Mouse (Mus musculus) liver, postnatal 0 days (tissue): ENCODE results near the gene Tcf20.

Experiments used
- CTCF ChIP-seq: sonication (generic); IDR thresholded peaks from 2 replicates; pipeline ENCODE4 v1.5.1; 2016; ENCODE audit warnings: antibody characterized with exemption, low read depth
- EP300 ChIP-seq: IDR thresholded peaks from 2 replicates; pipeline ENCODE4 v1.6.1; 2016; ENCODE audit warnings: antibody characterized with exemption, low read depth, mild to moderate bottlenecking

DNA sequence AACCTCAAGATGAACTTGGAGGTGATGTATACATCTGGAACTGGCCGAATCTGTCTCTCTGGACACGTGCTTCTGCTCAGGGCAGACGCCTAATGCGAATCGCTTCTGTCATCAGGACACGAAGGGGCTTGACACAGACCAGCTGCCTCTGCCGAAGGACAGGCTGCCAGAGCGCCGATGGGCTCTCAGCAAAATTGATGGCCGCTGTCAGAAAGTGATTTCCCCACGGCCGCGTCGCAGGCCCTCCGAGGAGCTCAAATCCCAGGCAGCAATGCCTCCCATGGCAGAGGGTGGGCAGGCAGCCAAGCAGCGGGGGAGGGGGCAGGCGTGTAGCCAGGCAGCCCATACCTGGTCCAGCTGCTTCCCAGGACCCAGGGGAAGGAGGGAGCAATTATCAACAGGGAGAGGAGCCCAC is 49.5 kb downstream of the Tcf20 start:
- TF ChIP-seq CTCF (no peak), EP300 (no peak)
